Mouse (Mus musculus) heart, embryonic 16.5 days (tissue): ENCODE results near the gene 4930535I16Rik. TPM values are rescaled to one million over a fixed set of nuclear protein-coding genes. Genes with fewer than 3 reads are reported as not detected.

Experiments
- ATAC-seq: fragments of 200-750 bp; cut with Nextera tagmentation; replicated peaks from 2 replicates; pipeline ENCODE4 v1.8.0; 2017; ENCODE audit warnings: moderate number of reproducible peaks; ENCODE audit not compliant: insufficient read depth, low FRiP score; ENCODE audit errors: extremely low read depth
- H3K27ac ChIP-seq: fragments of 300-500 bp; sonication (generic); 2 replicates; pipeline ENCODE4 v1.5.1; 2014; ENCODE audit warnings: mild to moderate bottlenecking, low read length, control low read depth, moderate library complexity
- H3K27me3 ChIP-seq: fragments of 300-500 bp; sonication (generic); 2 replicates; pipeline ENCODE4 v1.6.1; 2014; ENCODE audit warnings: low read length, mixed read lengths; ENCODE audit not compliant: control insufficient read depth, insufficient read depth
- H3K36me3 ChIP-seq: fragments of 300-500 bp; sonication (generic); 2 replicates; pipeline ENCODE4 v1.6.1; 2014; ENCODE audit not compliant: control insufficient read depth, insufficient read depth
- H3K4me1 ChIP-seq: fragments of 300-500 bp; sonication (generic); 2 replicates; pipeline ENCODE4 v1.6.1; 2014; ENCODE audit warnings: low read length, mixed read lengths; ENCODE audit not compliant: control insufficient read depth, insufficient read depth
- H3K4me2 ChIP-seq: fragments of 300-500 bp; sonication (generic); 2 replicates; pipeline ENCODE4 v1.6.1; 2014; ENCODE audit warnings: low read depth, mild to moderate bottlenecking, control low read depth, low read length
- H3K4me3 ChIP-seq: fragments of 300-500 bp; sonication (generic); 2 replicates; pipeline ENCODE4 v1.5.1; 2014; ENCODE audit warnings: mild to moderate bottlenecking, control low read depth, low read length
- H3K9ac ChIP-seq: fragments of 300-500 bp; sonication (generic); 2 replicates; pipeline ENCODE4 v1.6.1; 2014; ENCODE audit warnings: low read length, control low read depth
- H3K9me3 ChIP-seq: fragments of 300-500 bp; sonication (generic); replicated peaks from 2 replicates; pipeline ENCODE4 v1.6.1; 2016; ENCODE audit warnings: low read length; ENCODE audit not compliant: control insufficient read depth
- WGBS: fragments of 180-500 bp; shearing (Covaris S2); extraction: QIAGEN DNeasy Blood & Tissue Kit; methylation state at CpG from one replicate; pipeline ENCODE4 v1.1.7; 2014; 5-methylcytosine and 5-hydroxymethylcytosine counted together
- polyA plus RNA-seq: library from polyadenylated mRNA; unstranded; fragments of >200 nt; fragmentation: Nextera tagmentation; extraction: Ambion mirVana; gene quantifications from 2 replicates; pipeline ENCODE4 v1.2.1, GENCODE M21; 2015

The 4930535I16Rik gene
- polyA plus RNA-seq, 1 experiment from 2014 or later: not detected

- Histone ChIP-seq H3K27me3 (no peaks in the 10 kb centered on the region), H3K4me3 (no peak overlapping the region), H3K36me3 (no peaks in the 10 kb centered on the region), H3K4me1 (no peaks in the 10 kb centered on the region), H3K9ac (no peak overlapping the region), H3K27ac (no peak overlapping the region), H3K9me3 (no peaks in the 10 kb centered on the region), H3K4me2 (no peak overlapping the region)
- 78% methylated on average over 4 of the region's 4 CpGs for WGBS
- ATAC-seq: no peak
These were observed 23.5 kb downstream of the 4930535I16Rik start for GRCm38 (mm10) chr4:123894295-123894694.

GRCm38 (mm10) chr4:123893726-123894125 is 24.1 kb downstream of the 4930535I16Rik start:
- H3K9ac ChIP-seq: no peak overlapping the region
- WGBS: 80% methylated on average over 5 of the region's 5 CpGs
- no peak overlapping the region for H3K4me2 ChIP-seq
- no peaks in the 10 kb centered on the region for H3K4me1 ChIP-seq
- no peak for ATAC-seq
- H3K4me3 ChIP-seq: no peak overlapping the region
- H3K27ac ChIP-seq: no peak overlapping the region
- no peaks in the 10 kb centered on the region for H3K36me3 ChIP-seq
- no peaks in the 10 kb centered on the region for H3K9me3 ChIP-seq
- no peaks in the 10 kb centered on the region for H3K27me3 ChIP-seq

Other genes with a start within 250 kb of the 4930535I16Rik start
- 47.1 and 58.8 TPM in 2 replicates for gene Macf1, start 233.7 kb downstream of the 4930535I16Rik start, polyA plus RNA-seq
- gene Ndufs5, start 199.8 kb downstream of the 4930535I16Rik start, polyA plus RNA-seq: 519 and 560 TPM in 2 replicates
- gene Akirin1, start 167.7 kb downstream of the 4930535I16Rik start, polyA plus RNA-seq: 44.3 and 48.8 TPM in 2 replicates
- gene Rhbdl2, start 130.1 kb downstream of the 4930535I16Rik start, polyA plus RNA-seq: 3.4 and 4.1 TPM in 2 replicates
- gene 4933427I04Rik, start 58.3 kb downstream of the 4930535I16Rik start, polyA plus RNA-seq: 0.06 TPM in 1 of 2 replicates, not detected in the other
- gene Mycbp, start 13.2 kb downstream of the 4930535I16Rik start, polyA plus RNA-seq: 49.1 and 55.4 TPM in 2 replicates
- gene Rragc, start 576 bp downstream of the 4930535I16Rik start, polyA plus RNA-seq: 40.3 and 44.4 TPM in 2 replicates